Mouse (Mus musculus) hindbrain, embryonic 11.5 days (tissue): ENCODE measurements around the gene Slc22a28. TPM values are rescaled to one million over a fixed set of nuclear protein-coding genes. Genes with fewer than 3 reads are reported as not detected.
"Not testable (repeated sequence)": the region's sequence is repeated elsewhere in the genome, so short reads cannot be mapped to it uniquely, and the experiment has no call there.

Experiments used
- ATAC-seq: fragments of 200-750 bp; cut with Nextera tagmentation; 2 replicates; pipeline ENCODE4 v1.8.0; 2017; ENCODE audit warnings: mild to moderate bottlenecking, moderate TSS enrichment, moderate library complexity; ENCODE audit not compliant: low FRiP score
- DNase-seq: peaks from one replicate; pipeline ENCODE4 v3.0.0-alpha.2; 2015; ENCODE audit warnings: low spot score
- H3K27ac ChIP-seq: fragments of 300-500 bp; sonication (generic); 2 replicates; pipeline ENCODE4 v1.5.1; 2014; ENCODE audit warnings: mild to moderate bottlenecking, low read depth, low read length
- H3K27me3 ChIP-seq: fragments of 300-500 bp; sonication (generic); 2 replicates; pipeline ENCODE4 v1.6.1; 2014; ENCODE audit warnings: mild to moderate bottlenecking, low read length, moderate library complexity, mixed read lengths; ENCODE audit not compliant: control insufficient read depth, insufficient read depth
- H3K36me3 ChIP-seq: fragments of 300-500 bp; sonication (generic); 2 replicates; pipeline ENCODE4 v1.6.1; 2014; ENCODE audit warnings: mild to moderate bottlenecking, low read length, moderate library complexity, mixed read lengths; ENCODE audit not compliant: control insufficient read depth, insufficient read depth
- H3K4me1 ChIP-seq: fragments of 300-500 bp; sonication (generic); replicated peaks from 2 replicates; pipeline ENCODE4 v1.6.1; 2014; ENCODE audit warnings: low read length, mixed read lengths; ENCODE audit not compliant: control insufficient read depth, insufficient read depth
- H3K4me2 ChIP-seq: fragments of 300-500 bp; sonication (generic); replicated peaks from 2 replicates; pipeline ENCODE4 v1.6.1; 2014; ENCODE audit warnings: mild to moderate bottlenecking, low read depth, low read length
- H3K4me3 ChIP-seq: fragments of 300-500 bp; sonication (generic); 2 replicates; pipeline ENCODE4 v1.5.1; 2014; ENCODE audit warnings: low read depth, low read length
- H3K9ac ChIP-seq: fragments of 300-500 bp; sonication (generic); 2 replicates; pipeline ENCODE4 v1.6.1; 2014; ENCODE audit warnings: low read depth, low read length
- H3K9me3 ChIP-seq: fragments of 300-500 bp; sonication (generic); 2 replicates; pipeline ENCODE4 v1.6.1; 2016; ENCODE audit warnings: low read length; ENCODE audit not compliant: control insufficient read depth
- WGBS: fragments of 180-500 bp; shearing (Covaris S2); extraction: QIAGEN DNeasy Blood & Tissue Kit; methylation state at CpG from one replicate; pipeline ENCODE4 v1.1.7; 2014; 5-methylcytosine and 5-hydroxymethylcytosine counted together
- polyA plus RNA-seq: library from polyadenylated mRNA; unstranded; fragments of >200 nt; fragmentation: Nextera tagmentation; extraction: Ambion mirVana; gene quantifications from 2 replicates; pipeline ENCODE4 v1.2.1, GENCODE M21; 2014

The Slc22a28 gene
- not detected in 2 replicates for polyA plus RNA-seq

DNA sequence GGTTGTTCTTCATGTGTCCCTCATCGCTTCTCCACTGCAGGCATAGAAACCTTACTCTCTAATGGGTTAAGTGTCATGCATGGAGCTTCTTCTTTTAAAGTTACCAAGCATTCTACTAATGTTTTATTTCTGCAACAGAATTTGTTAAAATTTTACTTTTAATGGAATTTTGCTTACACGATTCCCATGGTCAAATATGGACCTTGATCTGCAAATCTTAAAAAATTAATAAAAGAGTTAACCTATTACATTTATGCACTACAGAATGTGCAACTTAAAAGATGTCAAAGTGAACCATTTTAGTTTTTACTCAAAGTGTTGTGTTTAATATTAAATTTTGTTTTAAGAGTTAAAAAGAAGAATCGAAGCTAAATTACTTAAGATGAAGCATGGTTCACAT is at the start of gene Slc22a28:
Slc22a28 (minus strand) TSS at position 102 of the 400 bp plus-strand sequence.
- H3K36me3 ChIP-seq, H3K27ac ChIP-seq, ATAC-seq, H3K4me3 ChIP-seq, H3K4me1 ChIP-seq, DNase-seq, H3K27me3 ChIP-seq, H3K9ac ChIP-seq, H3K9me3 ChIP-seq, H3K4me2 ChIP-seq: not testable (repeated sequence)
- WGBS, result 88% methylated on average over 2 of the region's 3 CpGs

DNA sequence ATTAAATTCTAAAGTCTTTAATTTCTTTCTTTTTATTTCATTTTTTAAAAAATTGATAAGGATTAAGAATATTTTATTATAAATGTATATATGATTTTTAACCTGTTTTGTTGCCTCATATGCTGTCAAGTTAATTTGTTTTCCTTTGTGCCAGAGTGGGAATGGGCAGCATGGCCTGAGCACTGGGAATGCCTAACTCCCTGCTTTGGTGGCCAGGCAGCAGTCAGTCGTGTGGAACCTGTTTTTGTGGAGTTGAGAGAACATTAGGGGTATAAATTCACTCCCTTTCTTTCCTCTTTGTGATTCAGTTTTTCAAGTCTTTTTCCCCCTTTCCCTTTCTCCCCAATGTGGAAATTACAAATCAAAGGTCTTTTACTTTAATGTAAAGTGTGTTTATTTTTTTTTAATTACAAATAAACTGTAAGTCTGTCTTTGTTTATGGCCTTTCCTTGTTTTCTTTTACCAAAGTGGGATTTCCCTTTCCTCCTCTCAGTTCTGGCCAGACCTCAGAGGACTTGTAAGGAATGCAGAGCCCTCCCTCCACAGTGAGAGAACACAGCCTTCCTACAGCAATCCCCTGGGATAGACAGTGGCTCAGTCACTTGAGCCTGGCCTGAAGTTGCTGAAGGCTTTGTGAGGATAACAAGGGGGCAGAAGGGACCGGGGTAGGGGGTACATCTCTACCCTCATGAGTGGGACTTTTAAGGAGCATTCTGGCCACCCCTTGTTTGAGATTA is 17.2 kb upstream of the Slc22a28 start:
- DNase-seq (no peak), ATAC-seq (no peak)
- Histone ChIP-seq H3K27me3 (no peaks in the 10 kb centered on the region), H3K9me3 (no peaks in the 10 kb centered on the region), H3K9ac (no peak overlapping the region), H3K27ac (no peak overlapping the region), H3K36me3 (no peaks in the 10 kb centered on the region), H3K4me2 (no peak overlapping the region), H3K4me3 (no peak overlapping the region), H3K4me1 (no peaks in the 10 kb centered on the region)
- WGBS, result 54% methylated on average over 2 of the region's 2 CpGs

DNA sequence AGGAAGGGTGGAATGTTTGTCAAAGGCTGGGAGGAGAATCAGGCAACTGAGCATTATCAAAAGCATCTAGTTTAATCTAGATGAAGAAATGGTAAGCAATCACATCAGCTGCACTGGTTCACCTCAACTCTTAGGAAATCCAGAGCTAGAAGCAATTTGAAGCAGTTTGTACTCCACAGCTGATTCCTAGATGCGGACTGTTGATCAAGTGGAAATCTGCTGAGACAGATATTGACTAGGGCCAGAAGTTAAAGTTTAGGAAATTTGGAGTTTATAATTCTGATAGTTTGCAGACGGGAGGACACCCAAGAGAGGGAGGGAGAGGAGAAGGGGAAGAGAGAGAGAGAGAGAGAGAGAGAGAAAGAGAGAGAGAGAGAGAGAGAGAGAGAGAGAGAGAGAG is 10.9 kb upstream of the Slc22a28 start:
- not testable (repeated sequence) for DNase-seq, H3K9me3 ChIP-seq
- WGBS, result 83% methylated on average over 2 of the region's 2 CpGs

DNA sequence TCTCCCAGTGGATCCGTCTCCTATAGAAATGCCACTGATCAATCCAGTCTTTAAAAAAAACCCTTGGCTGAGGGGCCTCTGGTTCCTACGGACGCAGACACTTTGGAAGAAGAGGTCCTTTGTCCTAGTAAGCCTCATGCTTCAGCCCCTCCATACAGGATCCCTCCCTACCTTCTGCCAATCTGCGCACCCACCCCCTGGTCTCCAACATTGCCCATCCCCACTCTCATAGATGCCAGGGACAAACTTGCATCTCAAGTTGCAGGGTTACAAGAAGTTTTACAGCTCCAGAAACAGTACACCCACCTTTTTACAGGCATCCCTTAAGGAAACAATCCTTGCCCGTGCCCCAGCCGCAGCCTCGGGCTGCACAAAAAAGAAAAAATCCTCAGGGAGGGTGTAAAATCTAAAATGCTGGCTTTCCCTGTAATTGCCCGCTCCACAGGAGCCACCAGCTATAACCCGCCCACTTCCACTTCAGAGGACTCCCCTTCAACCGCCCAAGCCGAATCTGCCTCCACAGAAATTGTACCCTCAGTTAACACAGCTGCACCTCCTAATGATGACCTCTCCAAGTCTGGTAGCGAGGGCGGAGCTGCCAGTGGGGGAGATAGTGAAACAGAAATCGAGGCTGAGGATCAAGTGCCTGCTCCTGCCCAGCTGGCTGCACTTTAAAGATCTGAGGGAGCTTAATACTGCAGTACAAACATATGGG is 2.5 kb upstream of the Slc22a28 start:
- not testable (repeated sequence) for H3K9me3 ChIP-seq, H3K27ac ChIP-seq, ATAC-seq, DNase-seq, H3K36me3 ChIP-seq, H3K4me1 ChIP-seq, H3K4me3 ChIP-seq, H3K9ac ChIP-seq, H3K27me3 ChIP-seq, H3K4me2 ChIP-seq
- 68% methylated on average over 14 of the region's 14 CpGs for WGBS

More for the DNA sequence above, 10.9 kb upstream of the Slc22a28 start:
- not testable (repeated sequence) for ATAC-seq, H3K27me3 ChIP-seq, H3K4me1 ChIP-seq, H3K9ac ChIP-seq, H3K4me2 ChIP-seq, H3K27ac ChIP-seq, H3K4me3 ChIP-seq, H3K36me3 ChIP-seq

DNA sequence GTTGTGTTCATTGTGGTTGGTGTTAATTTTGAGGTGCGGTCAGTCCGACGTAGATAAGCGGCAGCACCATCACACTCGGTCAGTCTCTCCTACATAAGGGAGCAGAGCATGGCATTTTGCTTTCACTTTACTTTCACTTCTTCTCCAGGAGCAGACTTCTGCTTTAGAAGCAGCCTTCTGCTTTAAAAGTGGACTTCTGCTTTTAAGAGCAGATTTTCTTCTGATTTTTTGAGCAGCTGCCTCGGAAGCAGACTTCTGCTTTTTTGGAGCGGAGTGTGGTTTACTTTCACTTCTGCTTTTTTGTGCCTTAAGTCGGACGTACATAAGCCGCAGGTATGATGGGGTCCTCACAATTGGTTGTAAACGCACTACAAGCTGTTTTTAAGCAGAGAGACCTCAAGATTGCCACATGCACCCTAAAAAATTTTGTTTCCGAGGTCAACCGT is 111.9 kb downstream of the Slc22a28 start:
- Histone ChIP-seq H3K4me3 (no peak overlapping the region), H3K9me3 (no peaks in the 10 kb centered on the region), H3K9ac (no peak overlapping the region), H3K4me1 (no peaks in the 10 kb centered on the region), H3K27ac (no peak overlapping the region), H3K27me3 (no peaks in the 10 kb centered on the region), H3K4me2 (no peak overlapping the region), H3K36me3 (no peaks in the 10 kb centered on the region)
- WGBS, result 91% methylated on average over 13 of the region's 13 CpGs
- DNase-seq, result no peak
- ATAC-seq, result no peak

DNA sequence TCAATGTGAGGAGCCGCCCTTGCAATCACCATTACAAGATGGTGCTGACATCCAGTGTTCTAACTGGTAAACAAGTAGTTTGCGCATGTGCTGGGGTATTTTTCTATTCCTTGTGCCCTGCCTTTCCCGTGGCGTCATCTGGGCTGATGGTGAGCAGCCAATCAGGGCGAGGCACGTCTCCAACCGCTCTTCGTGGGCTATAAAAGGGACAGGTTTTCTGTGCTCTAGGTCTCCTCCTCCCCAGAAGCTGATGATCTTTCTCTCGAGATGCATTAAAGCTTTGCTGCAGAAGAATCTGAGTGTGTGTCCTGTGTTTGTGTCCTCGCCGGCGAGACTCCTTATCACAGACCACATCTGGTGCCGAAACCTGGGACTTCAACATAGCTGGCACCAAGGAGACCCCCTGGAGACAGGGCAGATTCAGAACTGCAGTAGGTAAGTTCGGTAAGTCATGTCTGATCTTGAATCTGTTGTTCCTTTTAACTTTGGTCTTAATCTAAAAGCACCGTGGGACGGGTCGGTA is 112.4 kb downstream of the Slc22a28 start:
- ATAC-seq, H3K4me1 ChIP-seq, H3K4me3 ChIP-seq, H3K27me3 ChIP-seq, H3K9ac ChIP-seq, DNase-seq, H3K27ac ChIP-seq, H3K9me3 ChIP-seq, H3K36me3 ChIP-seq, H3K4me2 ChIP-seq: not testable (repeated sequence)
- WGBS, result 90% methylated on average over 17 of the region's 17 CpGs

DNA sequence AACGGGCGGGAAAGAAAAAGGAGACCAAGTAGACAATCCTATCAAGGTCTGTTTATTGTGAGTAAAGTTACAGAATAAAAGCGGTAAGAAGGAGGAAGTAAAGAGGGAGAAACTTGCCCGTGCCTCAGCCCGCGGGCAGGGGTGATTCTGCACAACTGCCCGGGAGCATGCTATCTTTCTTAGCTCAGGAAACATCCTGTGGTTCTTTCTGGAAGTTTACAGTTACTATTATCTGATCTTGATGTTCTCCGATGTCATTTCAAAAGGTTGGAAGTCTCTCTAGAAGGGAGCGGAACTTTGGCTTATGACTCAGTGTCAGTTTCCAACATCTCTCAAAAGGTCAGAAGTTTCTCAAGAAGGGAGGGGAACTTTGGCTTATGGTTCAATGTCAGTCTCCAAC is 113.2 kb downstream of the Slc22a28 start:
- H3K9me3 ChIP-seq, H3K27ac ChIP-seq, DNase-seq, H3K4me3 ChIP-seq, H3K4me1 ChIP-seq, H3K27me3 ChIP-seq, H3K36me3 ChIP-seq, ATAC-seq, H3K9ac ChIP-seq, H3K4me2 ChIP-seq: not testable (repeated sequence)
- WGBS, result 95% methylated on average over 9 of the region's 9 CpGs
